Mouse (Mus musculus) forebrain, embryonic 13.5 days (tissue): ENCODE results near the gene Tlk2. TPM values are rescaled to one million over a fixed set of nuclear protein-coding genes. Genes with fewer than 3 reads are reported as not detected.
A peak's percentile ranks its signal among the peaks of the same experiment; 100 is the strongest.

Source experiments
- ATAC-seq: fragments of 200-750 bp; cut with Nextera tagmentation; 2 replicates; pipeline ENCODE4 v1.8.0; 2017
- H3K27ac ChIP-seq: fragments of 300-500 bp; sonication (generic); 2 replicates; pipeline ENCODE4 v1.5.1; 2015; ENCODE audit warnings: inconsistent platforms, mild to moderate bottlenecking, moderate library complexity
- H3K27me3 ChIP-seq: fragments of 300-500 bp; sonication (generic); 2 replicates; pipeline ENCODE4 v1.6.1; 2015; ENCODE audit warnings: mild to moderate bottlenecking, inconsistent platforms
- H3K36me3 ChIP-seq: fragments of 300-500 bp; sonication (generic); 2 replicates; pipeline ENCODE4 v1.6.1; 2015; ENCODE audit warnings: mild to moderate bottlenecking, inconsistent platforms; ENCODE audit not compliant: poor library complexity, severe bottlenecking
- H3K4me1 ChIP-seq: fragments of 300-500 bp; sonication (generic); 2 replicates; pipeline ENCODE4 v1.6.1; 2015; ENCODE audit warnings: inconsistent platforms
- H3K4me2 ChIP-seq: fragments of 300-500 bp; sonication (generic); 2 replicates; pipeline ENCODE4 v1.6.1; 2015; ENCODE audit warnings: inconsistent platforms, mild to moderate bottlenecking, moderate library complexity
- H3K4me3 ChIP-seq: fragments of 300-500 bp; sonication (generic); 2 replicates; pipeline ENCODE4 v1.5.1; 2015; ENCODE audit warnings: mild to moderate bottlenecking, inconsistent platforms
- H3K9ac ChIP-seq: fragments of 300-500 bp; sonication (generic); 2 replicates; pipeline ENCODE4 v1.6.1; 2015; ENCODE audit warnings: mild to moderate bottlenecking, inconsistent platforms
- H3K9me3 ChIP-seq: fragments of 300-500 bp; sonication (generic); replicated peaks from 2 replicates; pipeline ENCODE4 v1.6.1; 2016; ENCODE audit warnings: inconsistent platforms
- WGBS: fragments of 180-500 bp; shearing (Covaris S2); methylation state at CpG from one replicate; pipeline ENCODE4 v1.1.7; 2015; 5-methylcytosine and 5-hydroxymethylcytosine counted together
- polyA plus RNA-seq: library from polyadenylated mRNA; unstranded; fragments of >200 nt; fragmentation: Nextera tagmentation; extraction: Ambion mirVana; gene quantifications from 2 replicates; pipeline ENCODE4 v1.2.1, GENCODE M21; 2015

Gene Tlk2
- polyA plus RNA-seq, 1 experiment from 2014 or later, result 21.0 TPM

DNA sequence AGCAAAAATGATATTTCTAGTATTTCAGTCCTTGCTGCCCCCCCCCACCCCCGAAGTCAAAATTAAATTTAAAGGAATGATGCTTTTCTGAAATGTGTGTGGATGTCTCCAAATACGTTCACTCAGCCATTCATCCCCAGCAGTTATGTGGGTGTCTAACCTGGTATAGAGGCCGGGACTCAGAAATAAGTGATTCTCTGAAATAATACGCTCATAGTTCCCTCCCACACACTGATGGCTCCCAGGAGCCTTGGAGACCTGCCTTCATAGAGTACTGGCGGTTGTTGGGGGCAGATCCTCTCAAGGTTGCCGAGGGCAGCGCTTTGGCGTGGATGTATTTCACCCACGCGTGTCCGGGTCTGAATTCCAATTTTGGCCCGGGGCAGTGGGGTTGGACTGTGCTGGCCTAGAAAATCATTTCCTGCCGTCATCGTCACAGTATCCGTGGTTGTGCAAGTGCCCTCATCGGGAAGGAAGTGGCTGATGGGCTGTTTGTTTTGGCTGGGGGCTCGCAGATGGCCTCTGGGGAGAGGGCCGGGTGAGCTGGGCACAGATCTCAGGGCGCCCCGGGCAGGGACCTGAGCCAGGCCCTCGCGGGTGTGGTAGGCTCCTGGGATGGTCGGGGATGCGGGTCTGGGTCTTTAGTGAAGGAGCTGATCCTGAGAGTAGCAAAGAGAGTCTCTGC is 132.8 kb downstream of the Tlk2 start:
- whole genome bisulfite sequencing, result 87% methylated on average over 24 of the region's 24 CpGs
- ATAC-seq, result no peak

GRCm38 (mm10) chr11:105312311-105312942 is 133.8 kb downstream of the Tlk2 start:
- 71% methylated on average over 12 of the region's 12 CpGs for WGBS

More for the DNA sequence above, 132.8 kb downstream of the Tlk2 start:
- Histone ChIP-seq H3K36me3 (no peaks in the 10 kb centered on the region), H3K9me3 (no peaks in the 10 kb centered on the region), H3K4me2 (no peak overlapping the region), H3K27ac (no peak overlapping the region), H3K9ac (no peak overlapping the region), H3K27me3 (no peaks in the 10 kb centered on the region), H3K4me3 (no peak overlapping the region), H3K4me1 (peaks cover 33% of the 10 kb centered on the region)

DNA sequence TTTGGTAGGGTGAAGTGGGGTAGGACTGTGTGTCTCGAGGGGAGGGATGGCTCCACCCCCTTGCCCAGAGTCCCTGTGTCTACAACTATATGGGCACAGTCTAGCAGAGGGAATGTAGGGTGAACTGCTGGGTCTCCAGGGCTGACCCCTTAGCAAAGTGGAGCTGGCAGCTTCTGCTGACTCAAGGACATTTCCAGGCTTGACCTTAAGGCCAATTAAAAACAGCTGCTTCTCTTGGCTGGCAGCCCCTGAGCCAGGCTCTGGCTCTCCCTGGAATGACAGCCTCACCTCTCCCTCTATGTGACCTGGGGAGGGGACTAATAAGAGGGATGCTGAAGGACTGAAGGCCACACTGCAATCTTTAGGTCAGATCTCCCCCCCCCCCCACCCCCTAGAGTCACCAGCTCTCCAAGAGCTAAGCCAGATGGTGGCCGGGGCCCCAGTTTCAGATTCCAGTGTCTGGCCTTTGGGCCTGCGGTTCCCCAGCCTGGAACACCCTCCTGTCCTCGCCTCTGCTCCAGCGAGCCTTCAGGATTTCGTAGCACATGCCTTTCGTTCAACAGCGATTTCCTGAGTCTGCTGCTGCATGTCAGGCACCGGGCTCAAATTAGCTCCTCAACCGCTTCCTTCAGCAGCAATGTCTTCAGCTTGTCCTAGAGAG is 134.5 kb downstream of the Tlk2 start:
- Histone ChIP-seq H3K27ac (no peak overlapping the region), H3K36me3 (no peaks in the 10 kb centered on the region), H3K4me2 (no peak overlapping the region), H3K4me1 (peaks cover 33% of the 10 kb centered on the region), H3K9me3 (no peaks in the 10 kb centered on the region), H3K9ac (no peak overlapping the region), H3K27me3 (no peaks in the 10 kb centered on the region), H3K4me3 (no peak overlapping the region)
- no peak for ATAC-seq
- WGBS, result 67% methylated on average over 10 of the region's 10 CpGs

More at GRCm38 (mm10) chr11:105312311-105312942, 133.8 kb downstream of the Tlk2 start:
- Histone ChIP-seq H3K4me1 (peaks cover 33% of the 10 kb centered on the region), H3K36me3 (no peaks in the 10 kb centered on the region), H3K9ac (no peak overlapping the region), H3K4me3 (no peak overlapping the region), H3K27me3 (no peaks in the 10 kb centered on the region), H3K27ac (no peak overlapping the region), H3K4me2 (no peak overlapping the region), H3K9me3 (no peaks in the 10 kb centered on the region)
- no peak for ATAC-seq

- 57% methylated on average over 8 of the region's 8 CpGs for WGBS
- Histone ChIP-seq H3K27ac (no peak overlapping the region), H3K4me2 (no peak overlapping the region), H3K9me3 (no peaks in the 10 kb centered on the region), H3K27me3 (no peaks in the 10 kb centered on the region), H3K9ac (0 out of 2 replicates have a peak overlapping the region, but pooled peaks have one; percentile 26), H3K4me3 (no peak overlapping the region), H3K4me1 (peaks cover 32% of the 10 kb centered on the region), H3K36me3 (no peaks in the 10 kb centered on the region)
- no peak for ATAC-seq
These were observed 135.0 kb downstream of the Tlk2 start for GRCm38 (mm10) chr11:105313633-105314014.

GRCm38 (mm10) chr11:105315296-105315695 is 136.7 kb downstream of the Tlk2 start:
- 80% methylated on average over 8 of the region's 8 CpGs for WGBS
- Histone ChIP-seq H3K9ac (no peak overlapping the region), H3K4me2 (no peak overlapping the region), H3K27me3 (no peaks in the 10 kb centered on the region), H3K4me3 (no peak overlapping the region), H3K36me3 (peaks cover 6% of the 10 kb centered on the region; the same call in 1 of the 2 replicates), H3K4me1 (peaks cover 29% of the 10 kb centered on the region), H3K9me3 (peaks cover 4% of the 10 kb centered on the region; the same call in 1 of the 2 replicates), H3K27ac (no peak overlapping the region)
- ATAC-seq, result no peak

- peaks cover 29% of the 10 kb centered on the region for H3K4me1 ChIP-seq
- WGBS, result 95% methylated on average over 4 of the region's 4 CpGs
- no peak for ATAC-seq
These were observed 137.5 kb downstream of the Tlk2 start for GRCm38 (mm10) chr11:105316121-105316520.

DNA sequence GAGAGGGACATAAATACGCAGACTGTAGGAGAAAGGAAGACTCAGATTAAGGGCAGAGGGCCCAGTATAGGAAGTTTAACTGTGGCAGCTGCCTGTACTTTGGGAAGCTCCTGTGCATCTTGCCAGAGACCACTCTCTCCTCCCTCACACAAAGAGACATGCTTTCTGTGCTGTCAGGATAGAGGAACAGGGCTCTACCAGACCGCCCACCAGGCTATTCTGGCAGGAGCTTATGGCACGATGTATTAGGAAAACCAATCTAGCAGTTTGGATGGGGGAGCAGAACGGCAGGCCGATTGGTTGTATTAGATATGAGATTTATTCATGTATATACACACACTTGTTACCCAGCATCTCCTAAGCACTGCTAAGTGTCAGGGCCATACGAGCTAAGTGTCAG is 139.2 kb downstream of the Tlk2 start:
- Histone ChIP-seq H3K9ac (no peak overlapping the region), H3K36me3 (peaks cover 6% of the 10 kb centered on the region; the same call in 1 of the 2 replicates), H3K27ac (no peak overlapping the region), H3K4me3 (no peak overlapping the region), H3K27me3 (no peaks in the 10 kb centered on the region), H3K9me3 (peaks cover 4% of the 10 kb centered on the region; the same call in 1 of the 2 replicates), H3K4me1 (peaks cover 21% of the 10 kb centered on the region), H3K4me2 (no peak overlapping the region)
- no peak for ATAC-seq
- whole genome bisulfite sequencing, result 97% methylated on average over 6 of the region's 6 CpGs

More at GRCm38 (mm10) chr11:105316121-105316520, 137.5 kb downstream of the Tlk2 start:
- H3K36me3 ChIP-seq, result peaks cover 6% of the 10 kb centered on the region; the same call in 1 of the 2 replicates
- H3K9me3 ChIP-seq, result peaks cover 4% of the 10 kb centered on the region; the same call in 1 of the 2 replicates
- no peak overlapping the region for H3K4me2 ChIP-seq
- H3K27me3 ChIP-seq, result no peaks in the 10 kb centered on the region
- H3K9ac ChIP-seq, result no peak overlapping the region
- no peak overlapping the region for H3K4me3 ChIP-seq
- no peak overlapping the region for H3K27ac ChIP-seq

GRCm38 (mm10) chr11:105321090-105321489 is 142.5 kb downstream of the Tlk2 start:
- no peak overlapping the region for H3K9ac ChIP-seq
- no peak overlapping the region for H3K27ac ChIP-seq
- no peaks in the 10 kb centered on the region for H3K27me3 ChIP-seq
- H3K36me3 ChIP-seq, result peaks cover 6% of the 10 kb centered on the region; the same call in 1 of the 2 replicates
- WGBS, result 84% methylated on average over 2 of the region's 2 CpGs
- H3K4me3 ChIP-seq, result no peak overlapping the region
- H3K4me1 ChIP-seq, result no peaks in the 10 kb centered on the region
- no peak overlapping the region for H3K4me2 ChIP-seq
- H3K9me3 ChIP-seq, result peaks cover 4% of the 10 kb centered on the region; the same call in 1 of the 2 replicates
- no peak for ATAC-seq

DNA sequence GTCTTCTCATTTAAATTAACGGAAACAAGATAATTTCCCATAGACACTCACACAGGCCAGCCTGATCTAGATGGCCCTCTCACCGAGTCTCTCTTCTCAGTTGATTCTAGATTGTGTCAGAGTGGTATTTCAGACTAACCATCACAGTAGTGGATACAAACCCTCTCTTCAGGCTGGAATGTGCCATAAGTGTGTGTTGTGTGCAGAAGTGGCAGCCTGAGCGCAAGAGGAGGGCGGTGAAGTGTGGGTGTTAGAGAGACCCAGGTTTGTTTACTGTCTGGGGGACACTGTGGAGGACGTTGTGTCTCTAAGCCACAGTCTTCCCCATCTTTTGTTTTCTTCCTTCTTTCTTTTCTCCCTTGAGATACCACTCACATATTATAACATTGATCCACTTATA is 144.9 kb downstream of the Tlk2 start:
- ATAC-seq, result no peak
- Histone ChIP-seq H3K27ac (no peak overlapping the region), H3K27me3 (no peaks in the 10 kb centered on the region), H3K36me3 (peaks cover 13% of the 10 kb centered on the region; the same call in 1 of the 2 replicates), H3K4me2 (no peak overlapping the region), H3K9me3 (peaks cover 4% of the 10 kb centered on the region; the same call in 1 of the 2 replicates), H3K4me3 (no peak overlapping the region), H3K4me1 (no peaks in the 10 kb centered on the region), H3K9ac (no peak overlapping the region)
- WGBS, result 89% methylated on average over 5 of the region's 5 CpGs

DNA sequence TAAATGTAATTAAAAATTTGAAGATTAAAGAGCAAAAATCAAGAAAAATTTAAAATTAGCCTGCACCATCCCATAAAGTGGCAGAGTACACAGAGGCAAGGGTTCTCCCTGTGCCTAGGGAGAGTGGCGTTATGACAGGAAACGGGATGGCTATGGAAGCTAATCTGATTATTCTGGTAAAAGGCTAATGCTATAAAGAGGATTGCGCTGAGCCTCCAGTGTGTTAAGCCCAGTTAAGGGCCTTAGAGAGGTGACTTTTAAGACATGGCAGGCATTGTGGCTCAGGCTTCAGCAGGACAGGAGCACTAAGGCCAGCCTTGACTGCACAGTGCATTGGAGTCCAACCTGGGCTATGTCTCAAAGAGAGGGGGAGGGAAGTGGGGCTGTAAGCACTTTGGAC is 148.5 kb downstream of the Tlk2 start:
- no peak for ATAC-seq
- H3K4me3 ChIP-seq, result no peak overlapping the region
- WGBS, result 81% methylated on average over 3 of the region's 3 CpGs
- peaks cover 7% of the 10 kb centered on the region; the same call in 1 of the 2 replicates for H3K36me3 ChIP-seq
- no peaks in the 10 kb centered on the region for H3K27me3 ChIP-seq
- H3K9me3 ChIP-seq, result no peaks in the 10 kb centered on the region
- H3K27ac ChIP-seq, result no peak overlapping the region
- no peak overlapping the region for H3K9ac ChIP-seq
- no peak overlapping the region for H3K4me2 ChIP-seq
- peaks cover 7% of the 10 kb centered on the region for H3K4me1 ChIP-seq

GRCm38 (mm10) chr11:105329962-105330361 is 151.4 kb downstream of the Tlk2 start:
- 80% methylated on average over 9 of the region's 9 CpGs for WGBS
- Histone ChIP-seq H3K9ac (no peak overlapping the region), H3K4me2 (no peak overlapping the region), H3K27me3 (no peaks in the 10 kb centered on the region), H3K4me1 (peaks cover 18% of the 10 kb centered on the region), H3K36me3 (peaks cover 7% of the 10 kb centered on the region; the same call in 1 of the 2 replicates), H3K27ac (no peak overlapping the region), H3K4me3 (no peak overlapping the region), H3K9me3 (no peaks in the 10 kb centered on the region)
- ATAC-seq, result no peak

DNA sequence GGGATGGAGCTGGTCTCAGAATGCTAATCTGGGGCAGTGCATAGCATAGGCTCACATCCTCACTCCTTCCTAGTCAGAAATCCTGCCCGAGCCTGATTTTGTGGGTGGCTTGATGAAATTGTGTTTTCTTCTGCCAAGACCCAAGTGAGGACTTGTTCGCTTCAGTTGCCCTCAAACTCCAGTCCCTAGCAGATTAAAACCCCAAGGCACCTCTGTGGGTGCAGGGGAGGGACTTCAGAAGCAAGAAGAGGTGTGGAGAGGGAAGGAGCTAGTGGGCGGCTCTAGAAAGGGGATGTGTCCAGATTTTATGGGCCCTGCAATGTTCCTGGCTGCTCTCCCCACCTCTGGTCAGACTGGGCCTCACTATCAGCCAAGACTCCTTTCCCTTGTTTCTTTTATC is 152.5 kb downstream of the Tlk2 start:
- no peak overlapping the region for H3K27ac ChIP-seq
- WGBS, result 90% methylated on average over 3 of the region's 3 CpGs

More for the DNA sequence above, 152.5 kb downstream of the Tlk2 start:
- no peak overlapping the region for H3K9ac ChIP-seq
- no peaks in the 10 kb centered on the region for H3K27me3 ChIP-seq
- no peak overlapping the region for H3K4me3 ChIP-seq
- peaks cover 18% of the 10 kb centered on the region for H3K4me1 ChIP-seq
- H3K4me2 ChIP-seq, result no peak overlapping the region
- H3K9me3 ChIP-seq, result no peaks in the 10 kb centered on the region
- ATAC-seq, result no peak
- H3K36me3 ChIP-seq, result peaks cover 7% of the 10 kb centered on the region; the same call in 1 of the 2 replicates
